Mouse (Mus musculus): ENCODE measurements around the gene Catsper2. TPM values are rescaled to one million over a fixed set of nuclear protein-coding genes. Genes with fewer than 3 reads are reported as not detected.
A peak's percentile ranks its signal among the peaks of the same experiment; 100 is the strongest.

Gene Catsper2
- polyA plus RNA-seq, 1 experiment: 151 TPM

GRCm38 (mm10) chr2:121370921-121371320 lies 42.7 kb downstream of the Catsper2 start:
- H3K27me3 ChIP-seq (ENCODE audit: control insufficient read depth, insufficient read depth, low read length): no peaks in the 10 kb centered on the region
- H3K36me3 ChIP-seq (ENCODE audit: control insufficient read depth, insufficient read depth, low read length): no peaks in the 10 kb centered on the region
- TF ChIP-seq POLR2A (IDR thresholded peaks at IDR 0.05; ENCODE audit: control insufficient read depth, low read depth, low read length): no peak
- no peak for TF ChIP-seq CTCF (IDR thresholded peaks at IDR 0.05; ENCODE audit: control insufficient read depth, insufficient read depth, insufficient replicate concordance, low read depth, low read length)
- H3K27ac ChIP-seq (ENCODE audit: control insufficient read depth, insufficient read depth, low read depth, low read length): no peak overlapping the region
- H3K4me3 ChIP-seq (ENCODE audit: control insufficient read depth, low read depth, low read length): no peak overlapping the region
- H3K4me1 ChIP-seq (ENCODE audit: control insufficient read depth, insufficient read depth, low read length): no peaks in the 10 kb centered on the region

GRCm38 (mm10) chr2:121368831-121369230 lies 44.8 kb downstream of the Catsper2 start:
- TF ChIP-seq CTCF (IDR thresholded peaks at IDR 0.05; ENCODE audit: control insufficient read depth, insufficient read depth, insufficient replicate concordance, low read depth, low read length): no peak
- no peak for TF ChIP-seq POLR2A (IDR thresholded peaks at IDR 0.05; ENCODE audit: control insufficient read depth, low read depth, low read length)
- no peaks in the 10 kb centered on the region for H3K27me3 ChIP-seq (ENCODE audit: control insufficient read depth, insufficient read depth, low read length)

GRCm38 (mm10) chr2:121363656-121364055 lies 49.9 kb downstream of the Catsper2 start:
- TF ChIP-seq CTCF (IDR thresholded peaks at IDR 0.05; ENCODE audit: control insufficient read depth, insufficient read depth, insufficient replicate concordance, low read depth, low read length): no peak
- no peak for TF ChIP-seq POLR2A (IDR thresholded peaks at IDR 0.05; ENCODE audit: control insufficient read depth, low read depth, low read length)
- H3K4me1 ChIP-seq (ENCODE audit: control insufficient read depth, insufficient read depth, low read length): peaks cover 5% of the 10 kb centered on the region
- H3K36me3 ChIP-seq (ENCODE audit: control insufficient read depth, insufficient read depth, low read length): no peaks in the 10 kb centered on the region
- 0 out of 2 replicates have a peak, but pooled peaks cover 1% of the 10 kb centered on the region for H3K27me3 ChIP-seq (ENCODE audit: control insufficient read depth, insufficient read depth, low read length)
- H3K27ac ChIP-seq (ENCODE audit: control insufficient read depth, insufficient read depth, low read depth, low read length): no peak overlapping the region
- H3K4me3 ChIP-seq (ENCODE audit: control insufficient read depth, low read depth, low read length): no peak overlapping the region

More at GRCm38 (mm10) chr2:121368831-121369230, 44.8 kb downstream of the Catsper2 start:
- Histone ChIP-seq H3K36me3 (ENCODE audit: control insufficient read depth, insufficient read depth, low read length) (no peaks in the 10 kb centered on the region), H3K4me3 (ENCODE audit: control insufficient read depth, low read depth, low read length) (no peak overlapping the region), H3K4me1 (ENCODE audit: control insufficient read depth, insufficient read depth, low read length) (no peaks in the 10 kb centered on the region), H3K27ac (ENCODE audit: control insufficient read depth, insufficient read depth, low read depth, low read length) (no peak overlapping the region)

GRCm38 (mm10) chr2:121359461-121359860 lies 54.1 kb downstream of the Catsper2 start:
- TF ChIP-seq CTCF (IDR thresholded peaks at IDR 0.05; ENCODE audit: control insufficient read depth, insufficient read depth, insufficient replicate concordance, low read depth, low read length): no peak
- no peak for TF ChIP-seq POLR2A (IDR thresholded peaks at IDR 0.05; ENCODE audit: control insufficient read depth, low read depth, low read length)
- no peak overlapping the region for H3K4me3 ChIP-seq (ENCODE audit: control insufficient read depth, low read depth, low read length)
- no peaks in the 10 kb centered on the region for H3K36me3 ChIP-seq (ENCODE audit: control insufficient read depth, insufficient read depth, low read length)
- H3K27me3 ChIP-seq (ENCODE audit: control insufficient read depth, insufficient read depth, low read length): 0 out of 2 replicates have a peak, but pooled peaks cover 2% of the 10 kb centered on the region
- peaks cover 14% of the 10 kb centered on the region for H3K4me1 ChIP-seq (ENCODE audit: control insufficient read depth, insufficient read depth, low read length)
- H3K27ac ChIP-seq (ENCODE audit: control insufficient read depth, insufficient read depth, low read depth, low read length): no peak overlapping the region

- H3K27ac ChIP-seq (ENCODE audit: control insufficient read depth, insufficient read depth, low read depth, low read length): no peak overlapping the region
- TF ChIP-seq POLR2A (IDR thresholded peaks at IDR 0.05; ENCODE audit: control insufficient read depth, low read depth, low read length): no peak
- peaks cover 15% of the 10 kb centered on the region for H3K4me1 ChIP-seq (ENCODE audit: control insufficient read depth, insufficient read depth, low read length)
- peak overlapping the region; percentile 21 for H3K4me3 ChIP-seq (ENCODE audit: control insufficient read depth, low read depth, low read length)
- H3K36me3 ChIP-seq (ENCODE audit: control insufficient read depth, insufficient read depth, low read length): no peaks in the 10 kb centered on the region
- H3K27me3 ChIP-seq (ENCODE audit: control insufficient read depth, insufficient read depth, low read length): 0 out of 2 replicates have a peak, but pooled peaks cover 2% of the 10 kb centered on the region
Measured at GRCm38 (mm10) chr2:121358381-121358780, 55.2 kb downstream of the Catsper2 start.

GRCm38 (mm10) chr2:121357961-121358360 lies 55.6 kb downstream of the Catsper2 start:
- H3K4me1 ChIP-seq (ENCODE audit: control insufficient read depth, insufficient read depth, low read length): peaks cover 15% of the 10 kb centered on the region
- H3K36me3 ChIP-seq (ENCODE audit: control insufficient read depth, insufficient read depth, low read length): no peaks in the 10 kb centered on the region
- H3K27me3 ChIP-seq (ENCODE audit: control insufficient read depth, insufficient read depth, low read length): 0 out of 2 replicates have a peak, but pooled peaks cover 2% of the 10 kb centered on the region
- no peak for TF ChIP-seq CTCF (IDR thresholded peaks at IDR 0.05; ENCODE audit: control insufficient read depth, insufficient read depth, insufficient replicate concordance, low read depth, low read length)
- no peak overlapping the region for H3K4me3 ChIP-seq (ENCODE audit: control insufficient read depth, low read depth, low read length)
- no peak overlapping the region for H3K27ac ChIP-seq (ENCODE audit: control insufficient read depth, insufficient read depth, low read depth, low read length)

GRCm38 (mm10) chr2:121357494-121357893 lies 56.1 kb downstream of the Catsper2 start, which contains the start of gene Ckmt1:
Gene Ckmt1 (plus strand): TSS chr2:121357714.
- TF ChIP-seq POLR2A (IDR thresholded peaks at IDR 0.05; ENCODE audit: control insufficient read depth, low read depth, low read length) (no peak), CTCF (IDR thresholded peaks at IDR 0.05; ENCODE audit: control insufficient read depth, insufficient read depth, insufficient replicate concordance, low read depth, low read length) (no peak)
- Histone ChIP-seq H3K4me3 (ENCODE audit: control insufficient read depth, low read depth, low read length) (peak within 1 kb of the TSS; percentile 21), H3K36me3 (ENCODE audit: control insufficient read depth, insufficient read depth, low read length) (no peaks in the 10 kb centered on the region), H3K27ac (ENCODE audit: control insufficient read depth, insufficient read depth, low read depth, low read length) (no peak within 1 kb of the TSS), H3K27me3 (ENCODE audit: control insufficient read depth, insufficient read depth, low read length) (0 out of 2 replicates have a peak, but pooled peaks cover 2% of the 10 kb centered on the region), H3K4me1 (ENCODE audit: control insufficient read depth, insufficient read depth, low read length) (peaks cover 15% of the 10 kb centered on the region)

Data from testis, adult 2 months (tissue).